Mouse (Mus musculus) splenic B cell, adult 2 months (primary cell): ENCODE data around the gene Pknox1.
"Not testable (repeated sequence)": the region's sequence is repeated elsewhere in the genome, so short reads cannot be mapped to it uniquely, and the experiment has no call there.

Experiments used
- DNase-seq: peaks from one replicate; pipeline ENCODE4 v3.0.0-alpha.2; 2011; ENCODE audit warnings: low read depth, low spot score
- H3K27me3 ChIP-seq: 2 replicates; pipeline ENCODE4 v1.6.1; 2012; ENCODE audit warnings: mild to moderate bottlenecking, low read length, moderate library complexity, mixed read lengths; ENCODE audit not compliant: control insufficient read depth, poor library complexity, insufficient read depth, severe bottlenecking
- H3K36me3 ChIP-seq: 2 replicates; pipeline ENCODE4 v1.6.1; 2012; ENCODE audit warnings: mild to moderate bottlenecking, low read length, moderate library complexity, mixed read lengths; ENCODE audit not compliant: control insufficient read depth, poor library complexity, insufficient read depth, severe bottlenecking

Pknox1 gene

DNA sequence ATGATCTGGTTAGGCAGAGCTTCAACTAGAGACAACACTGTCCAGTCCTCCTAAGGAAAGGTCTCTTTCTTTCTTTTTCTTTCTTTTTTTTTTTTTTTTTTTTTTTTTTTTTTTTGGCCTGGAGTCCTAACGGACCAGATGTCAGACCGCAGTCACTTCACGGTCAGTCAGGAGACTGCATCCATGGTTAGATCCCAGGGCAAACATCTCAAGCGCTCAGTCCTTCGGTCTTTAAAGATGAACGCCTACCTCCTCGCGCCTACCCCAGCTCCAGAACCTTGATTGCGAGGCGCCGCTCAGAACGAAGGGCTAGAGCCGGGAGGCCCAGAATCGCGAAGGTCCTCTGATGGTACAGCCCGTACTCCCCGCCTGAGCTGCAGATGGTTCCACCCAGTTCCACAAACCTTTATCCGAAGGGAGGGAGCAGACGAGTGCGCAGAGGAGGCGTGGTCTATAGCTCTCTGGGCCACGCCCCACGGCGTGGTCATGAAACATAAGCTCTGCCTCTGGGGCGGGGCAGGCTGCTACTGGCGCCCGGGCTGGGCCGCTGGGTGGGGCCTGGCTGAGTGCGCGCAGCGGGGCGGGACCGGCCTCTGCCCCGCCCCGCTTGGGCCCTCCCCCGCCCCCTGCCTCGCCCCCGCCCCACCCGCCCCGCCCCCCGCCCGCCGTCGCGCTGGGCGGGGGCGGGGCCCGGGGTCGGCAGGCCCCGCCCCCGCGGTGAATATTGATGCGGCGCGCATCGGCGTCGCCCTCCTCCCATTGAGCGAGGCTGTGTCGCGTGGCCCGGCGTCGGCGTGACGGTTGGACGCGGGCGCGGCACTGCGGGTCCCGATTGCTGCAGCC, at the start of gene Pknox1:
TSS of gene Pknox1 (plus strand) at position 720 of the 843 bp plus-strand sequence.
- peak; percentile 100 for DNase-seq
- no peaks in the 10 kb centered on the region for H3K27me3 ChIP-seq
- no peaks in the 10 kb centered on the region for H3K36me3 ChIP-seq

DNA sequence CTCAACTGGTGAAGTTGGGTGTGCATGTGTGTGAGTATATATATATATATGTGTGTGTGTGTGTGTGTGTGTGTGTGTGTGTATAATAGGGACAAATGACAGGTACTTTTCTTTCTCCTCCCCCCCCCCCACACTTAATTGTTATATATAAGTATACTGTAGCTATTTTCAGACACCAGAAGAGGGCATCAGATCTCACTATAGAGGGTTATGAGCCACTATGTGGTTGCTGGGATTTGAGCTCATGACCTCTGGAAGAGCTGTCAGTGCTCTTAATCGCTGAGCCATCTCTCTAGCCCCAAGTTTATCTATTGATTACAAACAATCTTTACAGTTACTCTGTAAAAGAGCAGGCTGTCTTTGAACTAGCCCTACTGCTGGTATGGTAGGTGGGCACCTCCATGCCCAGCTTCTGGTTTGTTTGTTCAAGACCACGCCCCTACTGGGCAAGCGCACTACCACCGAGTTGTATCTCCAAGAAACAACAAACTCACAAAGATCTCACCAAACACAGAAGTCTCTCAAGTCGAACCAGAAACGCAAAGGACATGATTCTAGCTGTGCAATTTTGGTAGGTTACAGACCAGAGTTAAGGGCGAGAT, 45.1 kb upstream of the Pknox1 start:
- Histone ChIP-seq H3K27me3 (no peaks in the 10 kb centered on the region), H3K36me3 (no peaks in the 10 kb centered on the region; the same call in 1 of the 2 replicates)
- DNase-seq = no peak

DNA sequence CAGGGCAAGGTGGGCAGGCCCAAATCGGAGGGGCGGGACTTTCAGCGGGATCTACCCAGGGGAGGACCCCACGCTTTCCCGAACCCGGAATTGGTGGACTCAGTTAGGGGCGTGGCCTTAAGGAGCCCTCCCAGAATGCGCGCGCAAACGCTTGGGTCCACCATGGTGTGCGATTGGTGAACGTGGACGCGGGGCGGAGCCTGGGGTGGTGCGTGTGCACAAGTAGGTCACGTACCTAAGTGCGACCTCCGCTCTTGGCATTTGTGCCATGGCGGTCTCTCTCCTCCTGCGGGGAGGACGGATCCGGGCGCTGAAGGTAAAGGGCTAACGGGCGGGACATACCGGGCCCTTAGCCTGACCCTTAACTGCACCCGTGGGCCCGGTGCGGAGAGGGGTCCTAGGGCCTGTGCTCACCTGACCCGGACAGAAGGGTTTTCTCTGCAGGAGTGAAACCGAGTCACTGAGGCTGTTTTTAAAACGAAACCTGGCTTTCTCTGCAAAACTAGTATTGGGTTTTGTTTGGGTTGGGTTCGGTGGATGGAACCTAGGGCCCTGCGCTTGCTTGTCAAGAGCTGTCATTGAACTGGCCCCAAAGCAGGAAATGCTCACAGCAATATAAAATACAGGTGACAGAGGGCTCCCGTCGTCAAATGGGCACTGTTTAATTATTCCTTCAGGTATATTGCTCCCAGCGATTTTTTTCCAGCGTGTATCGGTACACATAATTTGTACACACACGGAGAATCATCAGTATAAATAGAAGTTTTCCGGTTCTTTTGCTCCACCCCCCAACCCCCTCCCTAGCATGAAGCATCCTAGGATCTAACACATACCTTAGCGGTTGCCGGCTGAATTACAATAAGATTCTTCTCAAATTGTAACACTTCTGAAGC, 44.3 kb upstream of the Pknox1 start, which contains the start of the genes Wdr4 and Ndufv3:
TSS of gene Wdr4 (minus strand) at position 35 of the 893 bp plus-strand sequence.
TSS of gene Ndufv3 (plus strand) at position 170 of the 893 bp plus-strand sequence.
- Histone ChIP-seq H3K36me3 (peaks cover 2% of the 10 kb centered on the region; the same call in 1 of the 2 replicates), H3K27me3 (no peaks in the 10 kb centered on the region)
- peak; percentile 100 for DNase-seq

DNA sequence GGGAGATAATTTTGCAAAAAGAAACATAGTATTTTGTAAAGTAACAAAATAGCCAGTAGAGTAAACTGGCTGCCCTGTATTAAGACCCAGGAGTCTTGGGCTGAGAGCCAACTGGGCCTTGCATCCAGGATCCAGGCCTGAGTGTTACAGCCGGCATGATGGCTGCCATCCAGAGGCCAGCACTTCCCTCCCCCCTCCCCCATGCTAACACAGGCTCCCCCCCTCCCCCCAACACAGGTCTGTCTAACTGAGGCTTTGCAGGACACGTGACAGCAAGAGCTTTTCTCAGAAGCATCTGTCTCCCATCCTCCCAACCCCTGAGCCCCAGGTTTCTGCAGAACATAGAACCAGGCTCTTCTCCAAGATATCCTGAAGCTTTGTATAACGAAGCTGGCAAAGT, 43.6 kb upstream of the Pknox1 start:
- no peak for DNase-seq
- no peaks in the 10 kb centered on the region for H3K27me3 ChIP-seq
- peaks cover 2% of the 10 kb centered on the region; the same call in 1 of the 2 replicates for H3K36me3 ChIP-seq

DNA sequence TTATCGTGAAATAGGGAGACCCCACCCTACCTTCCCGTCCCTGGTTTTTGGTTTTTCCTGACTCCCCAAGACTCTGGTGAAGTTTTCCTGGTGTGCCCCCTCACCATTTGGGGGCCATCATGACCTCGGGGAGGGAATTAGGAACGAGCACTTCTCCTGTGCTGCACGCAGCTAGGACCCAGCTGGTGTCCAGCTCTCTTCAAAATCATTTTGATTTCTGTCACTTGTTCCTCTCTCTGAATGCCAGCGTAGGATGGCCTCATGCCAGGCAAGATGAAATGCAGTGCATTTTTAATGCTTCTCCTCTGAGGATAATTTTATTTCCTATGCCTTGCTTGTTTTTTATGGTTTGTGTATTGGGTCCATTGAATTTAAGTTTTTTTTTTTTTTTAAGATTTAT, 42.6 kb upstream of the Pknox1 start:
- H3K27me3 ChIP-seq = no peaks in the 10 kb centered on the region
- no peak for DNase-seq
- peaks cover 2% of the 10 kb centered on the region; the same call in 1 of the 2 replicates for H3K36me3 ChIP-seq

DNA sequence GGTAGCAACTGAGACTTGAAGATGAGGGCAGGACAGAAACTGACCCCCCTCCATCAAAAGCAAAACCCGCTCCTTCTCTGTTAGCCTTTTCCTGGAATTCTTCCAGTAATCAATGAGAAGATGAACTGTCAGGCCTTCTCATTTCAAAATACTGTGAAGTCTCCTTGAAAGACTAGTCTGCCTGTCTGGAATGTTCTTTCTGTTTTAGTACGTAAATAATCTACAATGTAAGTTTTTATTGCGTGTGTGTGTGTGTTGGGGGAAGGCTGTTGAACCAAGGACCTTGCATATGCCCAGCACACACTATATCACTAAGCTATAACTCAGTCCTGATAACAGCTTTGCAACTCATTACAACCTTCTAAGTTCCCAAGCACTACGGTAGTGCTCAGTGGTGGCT, 39.4 kb upstream of the Pknox1 start:
- no peaks in the 10 kb centered on the region for H3K27me3 ChIP-seq
- peaks cover 5% of the 10 kb centered on the region for H3K36me3 ChIP-seq
- no peak for DNase-seq

DNA sequence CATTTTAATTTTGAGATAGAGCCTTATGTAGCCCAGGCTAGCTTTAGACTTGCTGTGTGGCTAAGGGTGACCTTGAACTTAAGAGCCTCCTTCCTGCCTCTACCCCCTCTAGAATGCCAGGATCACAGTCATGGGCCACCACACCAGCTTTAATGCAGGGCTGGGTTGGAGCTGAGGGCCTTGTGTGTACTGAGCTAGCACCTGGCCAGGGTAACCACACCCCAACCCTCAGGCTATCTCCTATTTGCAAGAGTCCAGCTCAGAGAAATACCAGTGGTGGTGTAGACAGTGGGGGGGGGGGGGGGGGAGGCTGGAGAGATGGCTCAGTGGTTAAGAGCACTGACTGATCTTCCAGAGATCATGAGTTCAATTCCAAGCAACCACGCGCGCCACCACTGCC, 38.7 kb upstream of the Pknox1 start:
- H3K36me3 ChIP-seq = peaks cover 5% of the 10 kb centered on the region
- DNase-seq = no peak
- H3K27me3 ChIP-seq = no peaks in the 10 kb centered on the region

DNA sequence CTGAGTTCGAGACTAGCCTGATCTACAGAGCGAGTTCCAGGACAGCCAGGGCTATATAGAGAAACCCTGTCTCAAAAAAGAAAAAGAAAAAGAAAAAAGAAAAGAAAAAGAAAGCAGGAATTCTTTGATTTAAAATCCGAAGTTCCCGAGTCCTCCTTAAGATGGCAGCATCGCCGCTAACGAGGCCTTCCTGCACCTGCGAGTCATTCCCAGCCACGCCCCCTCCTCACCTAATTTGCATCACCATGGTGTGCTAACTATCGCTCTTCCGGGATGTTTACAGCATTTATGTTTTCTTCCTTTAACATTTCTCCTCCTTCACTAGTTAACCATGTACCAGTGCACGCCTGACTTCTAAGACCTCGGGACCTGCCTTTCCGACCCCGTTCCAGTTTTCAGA, 35.2 kb upstream of the Pknox1 start:
- H3K27me3 ChIP-seq = no peaks in the 10 kb centered on the region
- peak; percentile 56 for DNase-seq
- H3K36me3 ChIP-seq = peaks cover 5% of the 10 kb centered on the region

DNA sequence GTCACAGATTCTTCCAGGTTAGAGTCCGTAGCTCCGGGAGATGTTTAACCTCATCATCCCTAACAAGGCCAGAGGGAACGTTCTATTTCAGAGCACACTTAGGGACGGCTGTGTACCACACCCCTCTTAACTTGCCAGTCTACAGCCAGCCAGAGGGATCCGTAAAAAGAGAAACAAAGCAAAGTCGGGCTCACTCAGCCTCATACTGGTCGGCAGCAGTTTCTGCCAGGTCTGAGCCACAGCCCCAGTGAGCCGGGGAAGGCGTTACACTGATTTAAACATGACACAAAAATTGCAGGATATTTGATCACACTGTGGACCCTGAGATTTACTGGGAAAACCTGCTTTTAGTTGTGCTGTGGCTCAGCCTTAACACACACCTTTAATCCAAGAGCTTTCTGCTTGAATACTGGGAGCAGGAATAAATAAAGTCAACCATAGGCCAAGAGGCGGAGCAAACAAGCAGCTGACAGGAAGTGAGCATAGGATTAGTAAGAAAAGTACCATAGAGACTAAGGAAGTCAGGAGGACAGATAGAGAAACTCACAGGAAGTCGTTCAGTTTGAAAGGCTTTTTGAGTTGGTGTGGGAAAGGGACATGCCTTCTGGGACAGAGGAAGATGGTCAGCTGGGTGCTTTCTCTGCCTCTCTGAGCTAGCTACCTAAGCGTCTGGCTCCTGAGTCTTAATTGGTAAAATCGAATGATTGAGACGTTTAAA, 32.9 kb upstream of the Pknox1 start:
- Histone ChIP-seq H3K27me3 (no peaks in the 10 kb centered on the region), H3K36me3 (peaks cover 3% of the 10 kb centered on the region)
- no peak for DNase-seq

DNA sequence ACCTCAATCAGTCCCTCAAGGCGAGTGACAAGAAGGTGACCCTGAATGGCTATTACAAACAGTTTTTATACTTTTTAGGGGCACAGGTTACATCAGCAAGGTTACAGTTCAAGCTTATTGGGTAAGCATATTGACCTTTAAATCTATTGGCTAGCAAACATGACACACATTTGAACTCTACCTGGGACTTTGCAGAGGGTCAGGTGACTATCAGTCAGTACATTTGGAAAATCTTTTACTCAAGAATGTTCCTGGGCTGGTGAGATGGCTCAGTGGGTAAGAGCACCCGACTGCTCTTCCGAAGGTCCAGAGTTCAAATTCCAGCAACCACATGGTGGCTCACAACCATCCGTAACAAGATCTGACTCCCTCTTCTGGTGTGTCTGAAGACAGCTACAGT, 32.2 kb upstream of the Pknox1 start:
- DNase-seq, H3K27me3 ChIP-seq: not testable (repeated sequence)

DNA sequence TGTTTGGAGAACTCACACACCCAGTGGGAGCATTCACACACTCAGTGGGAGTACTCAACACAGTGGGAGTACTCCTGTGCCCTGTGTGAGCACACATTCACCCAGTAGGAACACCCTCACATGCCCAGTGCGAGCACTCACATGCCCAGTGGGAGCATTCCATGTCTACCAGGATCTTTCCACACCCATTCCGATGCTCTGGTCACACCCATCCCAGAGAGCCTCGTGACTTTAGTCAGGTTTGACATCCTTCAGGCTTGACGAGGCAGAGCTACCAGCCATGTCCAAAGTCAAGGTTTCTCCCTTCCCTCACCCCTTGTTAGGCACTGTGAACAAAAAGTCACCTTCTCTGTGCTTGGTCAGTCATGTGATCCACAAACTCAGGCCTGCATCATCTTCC, 29.2 kb upstream of the Pknox1 start:
- no peak for DNase-seq
- H3K36me3 ChIP-seq = no peaks in the 10 kb centered on the region; the same call in 1 of the 2 replicates
- no peaks in the 10 kb centered on the region for H3K27me3 ChIP-seq

More for the DNA sequence above, 32.2 kb upstream of the Pknox1 start:
- not testable (repeated sequence) for H3K36me3 ChIP-seq

DNA sequence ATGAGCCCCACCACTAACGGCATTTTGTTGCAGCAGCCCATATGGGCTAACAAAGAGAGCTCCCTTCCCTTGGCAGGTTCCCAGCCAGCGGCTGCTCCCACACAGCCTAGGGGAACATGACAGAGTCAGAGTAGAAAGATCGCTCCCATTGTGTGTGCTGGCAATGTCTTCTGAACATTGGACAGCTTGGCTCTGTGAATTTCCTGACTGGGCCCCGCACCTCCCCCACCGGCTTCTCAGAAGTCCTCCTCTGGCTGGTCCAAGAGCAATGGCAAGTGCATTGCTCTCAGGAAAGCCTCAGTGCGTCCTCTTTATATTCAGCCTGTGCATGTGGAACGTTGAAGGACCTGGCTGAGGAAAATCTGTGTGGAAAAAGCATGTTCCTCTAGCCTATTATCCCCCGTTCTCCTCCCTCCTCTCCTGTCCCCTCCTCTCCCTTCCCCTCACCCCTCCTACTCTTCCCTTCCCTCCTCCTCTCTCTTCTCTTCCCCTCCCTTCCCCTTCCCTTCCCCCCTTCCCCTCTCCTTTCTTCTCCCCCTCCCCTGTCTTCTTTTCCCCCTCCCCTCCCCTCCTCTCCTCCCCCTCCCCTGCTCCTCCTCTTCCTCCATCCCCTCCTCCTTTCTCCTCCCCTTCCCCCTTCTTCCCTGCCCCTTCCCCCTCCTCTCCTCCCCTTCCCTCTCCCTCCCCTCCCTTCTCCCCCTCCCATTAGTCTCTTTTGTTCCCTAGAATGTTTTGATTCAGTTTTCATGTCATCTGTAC, 28.5 kb upstream of the Pknox1 start:
- no peak for DNase-seq
- no peaks in the 10 kb centered on the region for H3K27me3 ChIP-seq
- no peaks in the 10 kb centered on the region; the same call in 1 of the 2 replicates for H3K36me3 ChIP-seq

DNA sequence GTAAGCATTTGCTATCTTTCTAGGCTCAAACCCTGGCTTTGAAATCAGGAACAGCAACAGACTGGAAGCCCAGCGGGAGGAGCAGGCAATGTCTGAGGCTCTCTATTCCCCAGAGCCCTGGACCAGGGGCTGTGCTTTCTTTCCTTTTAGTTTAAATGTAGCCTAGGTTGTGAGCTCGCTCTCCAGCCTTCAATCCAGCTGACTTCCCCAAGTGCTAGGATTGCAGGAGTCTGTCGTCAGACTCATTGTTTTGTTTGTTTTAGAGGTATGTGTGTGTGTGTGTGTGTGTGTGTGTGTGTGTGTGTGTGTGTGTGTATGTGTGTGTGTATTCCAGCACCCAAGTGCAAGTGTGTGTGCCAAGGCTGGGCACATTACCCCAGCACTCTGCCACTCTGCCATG, 24.4 kb upstream of the Pknox1 start:
- DNase-seq = no peak
- Histone ChIP-seq H3K27me3 (no peaks in the 10 kb centered on the region), H3K36me3 (no peaks in the 10 kb centered on the region)
